Mouse (Mus musculus): ENCODE data around the gene Sh3rf1. TPM values are rescaled to one million over a fixed set of nuclear protein-coding genes. Genes with fewer than 3 reads are reported as not detected.

Sh3rf1 gene
- polyA plus RNA-seq, 1 experiment from 2014 or later = 12.8 TPM

DNA sequence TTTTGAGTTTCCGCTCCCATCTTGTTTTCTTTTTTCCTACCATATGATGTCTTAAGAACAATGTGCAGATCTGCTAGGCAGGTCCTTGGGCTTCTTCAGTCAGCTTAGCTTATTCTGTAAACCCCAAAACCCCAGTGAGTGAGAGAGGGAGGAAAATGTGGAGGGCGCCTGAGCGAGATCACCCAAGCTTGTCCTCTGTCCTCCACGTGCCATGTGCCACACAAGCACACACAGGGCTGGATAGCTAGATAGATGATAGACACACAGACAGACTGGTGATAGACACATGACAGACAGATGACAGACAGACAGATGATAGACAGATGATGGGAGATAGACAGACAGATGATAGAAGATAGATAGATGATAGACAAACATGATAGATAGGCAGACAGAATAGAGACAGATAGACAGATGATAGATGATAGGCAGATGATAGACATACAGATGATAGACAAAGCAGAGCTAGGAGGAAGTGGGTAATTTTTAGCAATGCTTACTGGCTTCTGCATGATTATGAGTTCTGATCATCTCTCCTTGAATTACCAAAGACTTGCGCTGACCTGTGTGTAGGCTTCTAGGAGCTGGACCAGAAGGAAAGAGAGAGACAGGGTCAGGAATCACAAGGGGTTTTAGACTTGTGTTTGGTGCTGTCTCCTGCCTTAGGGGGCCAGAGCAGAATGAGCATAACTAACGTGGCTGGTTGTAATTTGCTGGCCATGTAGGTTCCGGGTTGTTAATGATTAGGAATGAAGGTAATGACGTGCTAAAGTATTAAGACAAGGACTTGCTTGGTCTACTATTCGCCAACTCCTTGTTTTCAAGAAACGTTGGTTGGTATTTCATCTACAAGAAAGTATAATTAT lies 58.9 kb downstream of the Sh3rf1 start:
- no peak for ATAC-seq (ENCODE audit: low FRiP score, low read depth)
- 51% methylated on average over 10 of the region's 10 CpGs for WGBS
- Histone ChIP-seq H3K9me3 (no peaks in the 10 kb centered on the region), H3K27ac (no peak overlapping the region), H3K9ac (no peak overlapping the region), H3K4me3 (no peak overlapping the region), H3K4me2 (replicated peaks) (no peak overlapping the region), H3K36me3 (no peaks in the 10 kb centered on the region), H3K27me3 (no peaks in the 10 kb centered on the region), H3K4me1 (peaks cover 66% of the 10 kb centered on the region)

DNA sequence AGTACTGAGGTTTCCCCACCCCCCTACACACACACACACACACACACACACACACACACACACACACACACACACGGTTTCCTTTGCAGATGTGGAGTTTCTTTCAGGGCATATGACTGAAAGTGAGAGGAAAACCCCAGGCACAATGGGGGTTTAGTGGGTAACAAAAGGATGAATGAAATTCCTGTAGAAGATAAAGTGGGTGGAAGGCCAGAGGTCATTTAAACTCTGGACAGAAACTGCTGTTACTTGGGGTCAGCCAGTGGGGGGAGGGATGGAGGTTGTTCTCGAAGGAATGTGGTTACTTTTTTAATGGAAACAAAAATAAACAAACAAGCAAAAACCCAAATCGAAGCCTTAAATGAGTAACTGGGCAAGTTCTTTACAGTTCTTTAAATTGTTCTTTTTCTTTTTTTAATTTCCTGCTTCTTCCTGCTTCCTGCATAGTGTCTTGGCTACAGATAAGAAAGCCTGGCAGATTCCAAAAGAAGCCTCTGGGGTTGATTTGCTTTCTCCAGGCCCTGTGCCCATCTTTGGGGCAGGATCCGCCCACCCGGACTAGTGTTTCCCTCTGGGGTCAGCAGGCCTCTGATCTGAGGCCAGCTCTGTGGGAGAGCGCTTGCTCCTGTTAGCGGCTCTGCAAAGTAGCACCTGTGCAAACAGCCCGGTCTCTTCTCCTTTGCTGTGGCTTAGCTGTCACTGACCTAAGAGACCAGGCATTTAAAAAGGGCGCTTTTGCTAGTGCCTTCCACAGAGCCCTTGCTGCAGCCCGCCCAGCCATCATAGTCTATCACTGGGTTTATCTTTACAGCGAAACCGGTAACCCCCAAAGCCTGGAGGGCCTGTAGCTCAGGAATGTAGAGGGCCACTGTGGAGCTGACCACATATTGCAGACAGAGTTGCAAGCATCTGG lies 59.8 kb downstream of the Sh3rf1 start:
- Histone ChIP-seq H3K9me3 (no peaks in the 10 kb centered on the region), H3K27me3 (no peaks in the 10 kb centered on the region), H3K4me3 (no peak overlapping the region), H3K4me2 (replicated peaks) (peak overlapping the region; percentile 12; the same call in 1 of the 2 replicates), H3K36me3 (no peaks in the 10 kb centered on the region), H3K27ac (peak overlapping the region; percentile 40; the same call in 1 of the 2 replicates), H3K4me1 (peaks cover 72% of the 10 kb centered on the region), H3K9ac (no peak overlapping the region)
- WGBS = 6% methylated on average over 12 of the region's 12 CpGs
- peak; percentile 42 for ATAC-seq (ENCODE audit: low FRiP score, low read depth)

DNA sequence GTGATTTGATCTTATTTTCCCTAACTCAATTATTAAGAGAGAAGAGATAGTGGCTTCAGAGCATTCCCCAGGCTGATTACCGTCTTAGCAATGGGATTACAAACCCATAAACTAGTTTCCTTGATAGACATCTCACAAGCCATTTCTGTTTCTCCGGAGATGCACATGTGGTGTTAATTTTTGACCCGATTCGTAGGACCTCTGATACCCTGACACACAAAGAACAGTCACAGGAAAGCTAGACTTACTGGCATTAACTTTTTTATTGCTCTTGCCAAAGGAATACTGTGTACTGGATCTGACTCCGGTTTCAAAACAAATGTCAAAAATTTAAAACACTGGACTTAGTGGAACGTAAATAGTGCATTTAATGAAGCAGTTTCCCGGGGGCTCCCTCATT lies 62.2 kb downstream of the Sh3rf1 start:
- Histone ChIP-seq H3K27me3 (no peaks in the 10 kb centered on the region), H3K9ac (no peak overlapping the region), H3K4me1 (peaks cover 80% of the 10 kb centered on the region), H3K4me3 (no peak overlapping the region), H3K36me3 (no peaks in the 10 kb centered on the region), H3K27ac (no peak overlapping the region; the same call in 1 of the 2 replicates), H3K4me2 (replicated peaks) (peak overlapping the region; percentile 47), H3K9me3 (no peaks in the 10 kb centered on the region)
- WGBS = 13% methylated on average over 7 of the region's 7 CpGs
- no peak for ATAC-seq (ENCODE audit: low FRiP score, low read depth)

DNA sequence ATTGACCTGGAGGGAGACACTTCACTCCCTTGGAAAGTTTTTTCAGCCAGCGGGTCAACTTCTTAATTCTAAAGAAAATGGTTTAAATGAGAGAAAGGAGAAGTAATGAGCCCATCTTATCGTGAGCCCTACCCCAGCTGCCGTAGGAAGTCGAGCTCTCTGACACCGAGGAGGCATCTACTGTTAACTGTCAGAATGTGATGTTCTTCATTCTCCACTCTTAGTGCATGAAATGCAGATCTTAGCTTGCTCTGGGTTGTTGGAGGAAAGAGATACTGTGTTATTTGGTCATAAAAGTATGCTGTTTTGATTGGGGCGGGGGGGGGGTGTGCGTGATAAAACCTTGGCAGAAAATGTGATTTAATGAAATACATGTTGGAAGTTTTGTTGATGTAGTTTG lies 62.7 kb downstream of the Sh3rf1 start:
- Histone ChIP-seq H3K27ac (no peak overlapping the region; the same call in 1 of the 2 replicates), H3K27me3 (no peaks in the 10 kb centered on the region), H3K9ac (no peak overlapping the region), H3K4me1 (peaks cover 80% of the 10 kb centered on the region), H3K4me2 (replicated peaks) (peak overlapping the region; percentile 47), H3K4me3 (no peak overlapping the region), H3K36me3 (no peaks in the 10 kb centered on the region), H3K9me3 (no peaks in the 10 kb centered on the region)
- ATAC-seq (ENCODE audit: low FRiP score, low read depth) = no peak
- 30% methylated on average over 7 of the region's 7 CpGs for WGBS

DNA sequence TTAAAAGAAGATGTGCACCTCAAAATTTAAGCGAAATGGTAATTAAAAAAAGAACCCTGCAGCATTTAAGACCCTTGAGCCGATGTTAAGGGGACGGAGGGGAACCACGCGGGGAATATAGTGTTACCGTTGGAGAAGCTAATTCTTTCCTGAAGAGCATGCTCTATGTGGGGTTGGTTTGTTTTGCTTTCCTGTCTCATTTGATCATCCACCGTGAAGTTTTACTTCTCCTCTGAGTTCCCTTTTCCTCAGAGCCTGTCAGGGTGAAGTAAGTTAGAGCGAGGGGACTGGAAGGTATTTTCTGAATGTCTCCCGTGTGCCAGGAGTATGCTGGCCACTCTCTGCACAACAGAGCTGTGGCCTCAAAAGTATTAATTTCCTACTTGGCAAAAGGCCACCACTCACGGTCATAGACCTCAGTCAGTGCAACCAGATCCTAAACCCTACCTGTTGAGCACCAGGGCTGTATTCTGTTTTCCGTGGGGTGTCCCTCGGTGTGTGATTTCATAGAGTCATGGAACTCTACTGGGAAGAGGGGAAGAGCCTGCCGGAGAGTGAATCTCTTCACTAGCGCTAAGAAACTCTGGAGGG lies 63.2 kb downstream of the Sh3rf1 start:
- peak; percentile 51; the same call in 1 of the 2 replicates for ATAC-seq (ENCODE audit: low FRiP score, low read depth)

DNA sequence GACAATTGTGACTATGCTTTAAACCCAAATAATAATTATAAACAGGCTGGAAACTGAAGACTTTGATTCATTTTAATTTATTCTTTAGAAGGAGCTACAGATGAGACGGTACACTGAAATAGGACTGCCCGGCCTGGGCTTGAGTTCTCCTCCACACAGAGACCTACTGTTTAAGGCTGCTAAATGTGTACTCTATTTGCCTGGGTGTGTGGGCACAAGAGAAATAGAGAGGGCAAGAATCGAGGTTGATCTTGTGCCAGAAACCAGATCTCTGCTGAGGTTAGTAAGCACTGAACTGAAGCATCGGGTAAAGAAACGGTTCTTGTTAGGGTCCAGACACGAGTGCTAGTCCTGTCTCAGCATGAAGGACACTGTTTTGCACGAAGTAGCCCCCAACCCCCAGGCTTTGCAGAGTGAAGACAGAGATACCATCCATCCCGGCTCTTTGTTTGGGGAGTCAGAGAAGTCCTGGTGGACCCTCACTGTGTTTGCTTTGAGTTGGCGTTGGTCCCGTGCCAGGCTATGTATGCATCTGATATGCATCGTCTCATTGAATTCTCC lies 64.4 kb downstream of the Sh3rf1 start:
- Histone ChIP-seq H3K36me3 (no peaks in the 10 kb centered on the region), H3K4me2 (replicated peaks) (peak overlapping the region; percentile 16), H3K4me1 (peaks cover 66% of the 10 kb centered on the region), H3K9me3 (no peaks in the 10 kb centered on the region), H3K27me3 (no peaks in the 10 kb centered on the region), H3K4me3 (no peak overlapping the region), H3K9ac (no peak overlapping the region), H3K27ac (peak overlapping the region; percentile 69)
- 75% methylated on average over 11 of the region's 11 CpGs for WGBS
- ATAC-seq (ENCODE audit: low FRiP score, low read depth) = 0 out of 2 replicates have a peak, but pooled peaks have one; percentile 9

More for the DNA sequence above, 63.2 kb downstream of the Sh3rf1 start:
- H3K9me3 ChIP-seq = no peaks in the 10 kb centered on the region
- H3K9ac ChIP-seq = no peak overlapping the region
- H3K4me1 ChIP-seq = peaks cover 78% of the 10 kb centered on the region
- H3K27me3 ChIP-seq = no peaks in the 10 kb centered on the region
- peak overlapping the region; percentile 16; the same call in 1 of the 2 replicates for H3K27ac ChIP-seq
- H3K4me3 ChIP-seq = no peak overlapping the region
- peak overlapping the region; percentile 47 for H3K4me2 ChIP-seq (replicated peaks)
- no peaks in the 10 kb centered on the region for H3K36me3 ChIP-seq
- WGBS = 30% methylated on average over 14 of the region's 14 CpGs

DNA sequence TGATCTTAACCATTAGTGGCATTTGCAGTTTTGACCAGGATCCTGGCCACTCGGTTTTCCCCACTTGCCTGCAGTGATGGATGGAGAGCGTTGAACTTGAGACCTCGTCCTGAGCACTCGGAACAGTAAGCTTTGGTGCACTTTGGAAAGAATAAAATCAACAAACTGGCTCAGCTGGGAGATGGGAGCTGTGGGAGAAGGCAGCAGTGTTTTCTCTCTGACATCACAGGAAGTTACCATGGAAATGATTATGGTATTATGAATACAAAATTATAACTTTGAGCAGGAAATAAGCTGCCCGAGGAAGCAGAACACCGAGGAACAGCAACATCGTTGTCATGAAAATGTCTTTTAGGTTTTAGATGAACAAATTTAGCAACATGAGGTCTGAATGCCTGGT lies 65.0 kb downstream of the Sh3rf1 start:
- Histone ChIP-seq H3K4me3 (no peak overlapping the region), H3K9me3 (no peaks in the 10 kb centered on the region), H3K27me3 (no peaks in the 10 kb centered on the region), H3K4me2 (replicated peaks) (peak overlapping the region; percentile 16), H3K4me1 (peaks cover 60% of the 10 kb centered on the region), H3K27ac (peak overlapping the region; percentile 69), H3K9ac (no peak overlapping the region), H3K36me3 (no peaks in the 10 kb centered on the region)
- WGBS = 46% methylated on average over 7 of the region's 7 CpGs
- ATAC-seq (ENCODE audit: low FRiP score, low read depth) = no peak

DNA sequence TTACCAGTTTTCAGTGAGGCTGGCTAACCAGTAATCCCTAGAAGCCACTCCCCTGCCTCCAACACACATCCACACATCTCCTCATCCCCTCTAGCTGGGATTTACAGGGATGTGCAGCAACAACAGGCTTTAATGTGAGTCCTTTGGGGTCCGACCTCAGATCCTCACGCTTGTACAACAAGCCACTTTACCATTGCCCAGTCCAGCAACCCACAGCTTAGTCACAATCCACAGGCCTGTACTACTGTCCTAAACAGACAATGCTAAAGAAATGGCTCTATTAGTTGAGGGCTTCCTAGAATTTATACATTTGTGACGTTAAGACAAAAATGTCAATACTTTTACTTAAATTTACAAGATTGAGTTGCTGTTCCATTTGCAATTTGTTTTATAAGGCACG lies 71.4 kb downstream of the Sh3rf1 start:
- no peaks in the 10 kb centered on the region for H3K27me3 ChIP-seq
- no peak overlapping the region for H3K4me2 ChIP-seq (replicated peaks)
- no peak for ATAC-seq (ENCODE audit: low FRiP score, low read depth)
- peaks cover 7% of the 10 kb centered on the region for H3K4me1 ChIP-seq
- no peaks in the 10 kb centered on the region for H3K9me3 ChIP-seq
- no peak overlapping the region for H3K27ac ChIP-seq
- H3K36me3 ChIP-seq = no peaks in the 10 kb centered on the region
- WGBS = 86% methylated on average over 4 of the region's 4 CpGs
- H3K4me3 ChIP-seq = no peak overlapping the region
- H3K9ac ChIP-seq = no peak overlapping the region

DNA sequence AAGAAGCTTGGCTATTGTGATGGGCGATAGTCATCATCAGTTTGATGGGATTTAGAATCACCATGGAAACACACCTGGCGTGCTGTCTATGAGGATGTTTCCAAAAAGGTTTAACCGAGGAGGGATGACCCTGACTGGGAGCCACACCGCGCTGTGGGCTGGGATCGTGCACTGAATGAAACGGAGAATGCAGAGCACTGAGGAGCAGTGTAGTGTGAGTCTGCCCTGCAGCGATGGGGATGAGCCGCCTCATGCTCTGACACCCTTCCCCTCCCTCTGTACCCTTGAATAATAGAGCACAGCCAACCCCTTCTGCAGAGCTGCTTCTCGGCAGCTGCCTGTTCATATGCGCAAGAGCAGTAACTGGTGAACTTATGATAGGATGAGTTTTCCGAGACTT lies 71.8 kb downstream of the Sh3rf1 start:
- no peak overlapping the region for H3K9ac ChIP-seq
- no peaks in the 10 kb centered on the region for H3K36me3 ChIP-seq
- H3K27ac ChIP-seq = no peak overlapping the region
- WGBS = 73% methylated on average over 12 of the region's 12 CpGs
- H3K4me1 ChIP-seq = peaks cover 7% of the 10 kb centered on the region
- no peak overlapping the region for H3K4me3 ChIP-seq
- no peak overlapping the region for H3K4me2 ChIP-seq (replicated peaks)
- H3K9me3 ChIP-seq = no peaks in the 10 kb centered on the region
- no peaks in the 10 kb centered on the region for H3K27me3 ChIP-seq
- no peak for ATAC-seq (ENCODE audit: low FRiP score, low read depth)

DNA sequence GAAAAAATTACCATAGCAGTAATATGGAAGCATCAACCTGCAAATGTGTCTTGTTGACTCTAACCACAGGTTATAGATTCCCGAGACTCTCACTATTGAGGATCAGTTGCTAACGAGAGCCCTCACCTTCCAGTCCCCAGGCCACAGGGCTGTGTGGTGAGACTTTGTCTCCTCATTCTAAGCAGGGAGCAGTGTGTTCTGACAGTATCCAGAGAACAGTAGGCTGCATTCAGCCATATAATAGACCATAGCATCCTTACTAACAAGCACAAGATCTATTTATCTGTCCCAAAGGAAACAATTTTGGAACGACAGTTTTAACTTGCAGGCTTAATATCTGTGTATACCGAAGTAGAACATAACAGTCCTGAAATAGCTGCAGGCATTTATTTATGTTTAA lies 75.2 kb downstream of the Sh3rf1 start:
- no peak overlapping the region for H3K4me2 ChIP-seq (replicated peaks)
- ATAC-seq (ENCODE audit: low FRiP score, low read depth) = no peak

DNA sequence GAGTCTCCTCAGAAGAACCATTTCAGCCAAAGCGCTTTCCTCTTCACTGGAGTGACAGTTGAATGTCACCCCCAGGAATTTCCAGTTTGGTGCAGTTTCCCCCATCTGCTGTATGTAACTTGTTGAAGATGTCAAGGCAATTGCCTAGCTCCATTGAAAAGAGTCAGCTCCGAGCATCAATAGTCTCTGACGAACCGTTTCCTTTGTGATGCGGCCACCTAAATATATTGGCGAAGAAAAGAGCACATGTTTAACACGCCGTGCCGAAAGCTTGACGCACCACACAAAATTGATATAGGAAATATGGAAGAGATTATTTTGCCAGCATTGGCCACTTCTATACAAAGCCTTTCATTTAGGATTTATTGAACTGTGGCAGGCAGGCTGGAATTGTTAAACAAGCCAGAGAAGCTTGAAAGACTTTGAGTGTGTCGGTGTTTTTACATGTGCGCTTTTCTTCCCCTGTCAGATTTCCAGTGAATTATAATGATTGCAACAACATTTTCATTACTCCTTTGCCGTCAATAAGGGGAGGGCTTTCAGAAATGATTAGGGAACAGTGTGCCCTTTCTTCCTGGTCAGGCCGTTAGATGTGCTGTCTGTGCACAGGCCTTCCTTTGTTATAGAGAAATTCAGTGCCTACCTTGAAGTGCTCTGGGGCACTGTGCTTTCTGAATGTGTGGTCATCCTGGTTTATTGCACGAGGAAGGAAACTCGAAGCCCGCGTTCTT lies 77.8 kb downstream of the Sh3rf1 start:
- Histone ChIP-seq H3K27me3 (no peaks in the 10 kb centered on the region), H3K4me3 (no peak overlapping the region), H3K9ac (no peak overlapping the region), H3K36me3 (no peaks in the 10 kb centered on the region), H3K9me3 (no peaks in the 10 kb centered on the region), H3K4me2 (replicated peaks) (no peak overlapping the region; the same call in 1 of the 2 replicates), H3K4me1 (peaks cover 26% of the 10 kb centered on the region), H3K27ac (peak overlapping the region; percentile 10; the same call in 1 of the 2 replicates)
- 52% methylated on average over 18 of the region's 18 CpGs for WGBS
- peak; percentile 38 for ATAC-seq (ENCODE audit: low FRiP score, low read depth)

More for the DNA sequence above, 75.2 kb downstream of the Sh3rf1 start:
- H3K4me1 ChIP-seq = peaks cover 23% of the 10 kb centered on the region
- no peaks in the 10 kb centered on the region for H3K9me3 ChIP-seq
- no peak overlapping the region for H3K9ac ChIP-seq
- no peaks in the 10 kb centered on the region for H3K27me3 ChIP-seq
- no peak overlapping the region for H3K27ac ChIP-seq
- H3K36me3 ChIP-seq = no peaks in the 10 kb centered on the region
- no peak overlapping the region for H3K4me3 ChIP-seq
- WGBS = 53% methylated on average over 4 of the region's 4 CpGs
